Mouse (Mus musculus): ENCODE measurements around the gene Tbc1d9. TPM values are rescaled to one million over a fixed set of nuclear protein-coding genes. Genes with fewer than 3 reads are reported as not detected.

Gene Tbc1d9
- polyA plus RNA-seq, 1 experiment from 2014 or later, result 0.41 TPM

DNA sequence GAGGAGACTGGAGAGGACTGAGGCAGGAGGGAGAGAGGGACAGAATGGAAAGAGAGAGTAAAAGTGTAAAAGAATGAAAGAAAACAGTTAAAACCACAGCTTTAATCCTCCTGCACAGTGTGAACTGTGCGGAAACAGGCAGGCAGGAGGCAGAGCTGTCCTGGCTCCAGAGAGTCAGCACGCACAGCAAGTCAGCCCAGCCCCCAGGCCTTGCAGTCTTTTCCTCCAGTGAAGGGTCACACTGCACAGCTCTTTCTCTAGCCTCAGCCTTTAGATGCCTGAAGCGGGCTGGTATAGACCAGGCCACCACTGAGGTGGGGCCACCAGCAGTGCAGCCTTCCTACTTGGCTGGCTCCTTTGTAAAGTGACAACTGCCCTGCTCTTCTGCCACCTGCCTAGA, 155.4 kb downstream of the Tbc1d9 start:
- TF ChIP-seq CTCF (IDR thresholded peaks at IDR 0.05; ENCODE audit: low read depth) (no peak), EP300 (IDR thresholded peaks at IDR 0.05; ENCODE audit: low read depth) (no peak)
- no peak overlapping the region for H3K27ac ChIP-seq (ENCODE audit: low read depth)
- no peak overlapping the region for H3K4me3 ChIP-seq (ENCODE audit: low read depth, low read length)
- H3K36me3 ChIP-seq (replicated peaks; ENCODE audit: insufficient read depth, low read length), result peaks cover 42% of the 10 kb centered on the region
- H3K4me2 ChIP-seq (ENCODE audit: low read depth, low read length), result no peak overlapping the region
- ATAC-seq (no peak), DNase-seq (no peak)
- H3K4me1 ChIP-seq (ENCODE audit: insufficient read depth), result no peaks in the 10 kb centered on the region
- no peaks in the 10 kb centered on the region for H3K27me3 ChIP-seq (ENCODE audit: insufficient read depth, low read length)
- H3K9ac ChIP-seq (replicated peaks), result no peak overlapping the region
- WGBS (ENCODE audit: insufficient replicate concordance), result 87% methylated on average over 3 of the region's 3 CpGs
- no peaks in the 10 kb centered on the region for H3K9me3 ChIP-seq (ENCODE audit: low read length)

DNA sequence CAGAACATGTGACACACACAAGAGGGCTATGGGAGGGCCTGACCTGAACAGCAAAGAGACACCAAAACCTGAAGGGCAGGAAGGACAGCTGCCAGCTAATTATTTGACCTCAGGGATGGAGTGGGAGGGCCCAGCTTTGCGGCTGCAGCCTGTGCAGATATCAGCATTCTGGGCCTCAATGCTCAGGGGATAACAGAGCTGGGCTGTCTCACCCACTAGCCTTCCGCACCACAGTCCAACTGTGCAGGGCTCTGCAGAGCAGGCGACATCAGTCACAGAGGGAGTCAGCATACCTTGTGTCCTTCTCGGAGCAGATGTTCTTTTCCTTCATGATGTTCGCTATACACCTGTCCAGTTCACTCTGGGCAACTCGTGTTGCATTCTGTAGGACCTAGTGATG, 157.2 kb downstream of the Tbc1d9 start:
- WGBS (ENCODE audit: insufficient replicate concordance), result 85% methylated on average over 6 of the region's 6 CpGs
- Histone ChIP-seq H3K4me1 (ENCODE audit: insufficient read depth) (no peaks in the 10 kb centered on the region), H3K4me3 (ENCODE audit: low read depth, low read length) (no peak overlapping the region), H3K9me3 (ENCODE audit: low read length) (no peaks in the 10 kb centered on the region), H3K27ac (ENCODE audit: low read depth) (no peak overlapping the region), H3K4me2 (ENCODE audit: low read depth, low read length) (no peak overlapping the region), H3K27me3 (ENCODE audit: insufficient read depth, low read length) (no peaks in the 10 kb centered on the region), H3K36me3 (replicated peaks; ENCODE audit: insufficient read depth, low read length) (peaks cover 36% of the 10 kb centered on the region), H3K9ac (replicated peaks) (no peak overlapping the region)
- ATAC-seq (no peak), DNase-seq (no peak)
- no peak for TF ChIP-seq EP300 (IDR thresholded peaks at IDR 0.05; ENCODE audit: low read depth)
- TF ChIP-seq CTCF (IDR thresholded peaks at IDR 0.05; ENCODE audit: low read depth), result no peak

Other genes starting within 250 kb of the Tbc1d9 start
- 0.29 and 0.30 TPM in 2 replicates for gene Gm10645, start 818 bp downstream of the Tbc1d9 start, polyA plus RNA-seq (2015; fragmentation: Nextera tagmentation; extraction: Ambion mirVana)
- gene Ucp1, start 125.0 kb downstream of the Tbc1d9 start, polyA plus RNA-seq (2015; fragmentation: Nextera tagmentation; extraction: Ambion mirVana), result not detected in 2 replicates
- gene Elmod2, start 167.1 kb downstream of the Tbc1d9 start, polyA plus RNA-seq (2015; fragmentation: Nextera tagmentation; extraction: Ambion mirVana), result 3.4 and 4.0 TPM in 2 replicates
- gene Mgat4d, start 183.1 kb downstream of the Tbc1d9 start, polyA plus RNA-seq (2015; fragmentation: Nextera tagmentation; extraction: Ambion mirVana), result not detected in 2 replicates
- gene Clgn, start 224.5 kb downstream of the Tbc1d9 start, polyA plus RNA-seq (2015; fragmentation: Nextera tagmentation; extraction: Ambion mirVana), result 0.12 and 0.21 TPM in 2 replicates